Mouse (Mus musculus) bone marrow macrophage, adult 2 months (primary cell): Measurements from ENCODE around the gene Cep83.

ENCODE experiments used
- CTCF ChIP-seq: IDR thresholded peaks from 2 replicates; pipeline ENCODE4 v1.5.1; 2012; ENCODE audit warnings: low read depth, mild to moderate bottlenecking, low read length, moderate library complexity
- POLR2A ChIP-seq: IDR thresholded peaks from 2 replicates; pipeline ENCODE4 v1.6.1; 2012; ENCODE audit warnings: mild to moderate bottlenecking, low read depth, low read length, borderline replicate concordance

DNA sequence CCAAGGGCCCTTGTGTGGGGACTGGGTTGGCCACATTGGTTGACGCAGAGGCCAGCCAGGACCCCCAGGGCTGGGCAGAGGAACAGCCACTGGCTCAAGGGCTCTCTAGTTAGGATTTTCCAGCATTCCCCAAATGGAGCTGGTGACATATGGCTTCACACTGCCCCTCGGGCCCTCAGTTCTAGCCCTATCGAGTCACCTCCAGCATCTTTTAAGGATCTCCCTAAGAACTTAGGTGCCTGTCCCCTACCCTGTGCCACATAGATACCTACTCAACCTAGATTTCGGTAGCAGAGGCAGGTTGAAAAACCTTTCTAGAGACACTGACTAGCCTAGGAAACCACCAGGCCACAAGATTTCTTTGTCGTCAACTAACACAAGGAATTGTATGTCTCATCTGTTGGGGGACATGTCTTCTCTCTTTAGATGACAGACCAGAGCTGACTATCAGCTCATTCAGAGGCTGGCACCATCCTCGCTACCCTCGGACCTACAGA, 140.3 kb downstream of the Cep83 start:
- TF ChIP-seq POLR2A, result peak; percentile 54; the same call in 1 of the 2 replicates
- no peak for TF ChIP-seq CTCF
